Mouse (Mus musculus): Measurements from ENCODE around the gene Epo.

Epo gene

DNA sequence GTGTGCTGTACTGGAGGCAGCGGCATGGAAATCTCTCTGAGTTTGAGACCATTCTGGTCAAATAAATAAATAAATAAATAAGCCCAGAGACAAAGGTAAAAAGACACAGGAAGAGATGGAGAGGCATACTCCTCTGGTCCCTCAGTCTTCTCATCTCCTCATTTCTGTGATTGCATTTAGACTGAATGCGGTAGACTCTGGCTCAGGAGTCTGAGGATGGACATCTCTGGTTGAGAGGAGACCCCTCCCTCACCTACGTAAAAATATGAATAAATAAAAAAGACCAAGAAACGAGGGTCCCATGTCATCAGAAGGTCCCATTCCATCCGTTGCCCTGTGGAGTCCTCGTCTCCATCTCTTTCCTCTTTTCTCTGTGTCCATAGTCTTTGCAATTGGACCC, 20.0 kb upstream of the Epo start:
- TF ChIP-seq GATA4 (IDR thresholded peaks at IDR 0.05; ENCODE audit: insufficient replicate concordance, low read length): no peak

DNA sequence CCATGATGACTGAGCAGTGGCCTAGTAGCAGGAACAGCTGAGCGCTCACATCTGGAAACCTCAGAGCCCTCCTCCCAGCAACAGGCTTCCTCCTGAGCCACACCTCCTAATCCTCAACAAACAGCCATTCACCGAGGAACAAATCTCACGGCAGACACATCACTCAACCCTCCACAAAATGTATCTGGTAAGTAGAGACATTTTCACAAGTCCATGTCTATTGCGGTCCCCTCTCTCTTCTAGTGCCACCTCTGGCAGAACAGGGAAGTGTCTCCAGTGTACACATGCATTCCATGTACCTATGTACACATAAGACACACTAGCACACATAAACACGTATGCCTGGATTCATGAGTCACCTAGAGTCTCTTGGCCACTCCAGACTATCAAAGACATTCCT, 18.1 kb upstream of the Epo start:
- no peak for TF ChIP-seq GATA4 (IDR thresholded peaks at IDR 0.05; ENCODE audit: insufficient replicate concordance, low read length)

DNA sequence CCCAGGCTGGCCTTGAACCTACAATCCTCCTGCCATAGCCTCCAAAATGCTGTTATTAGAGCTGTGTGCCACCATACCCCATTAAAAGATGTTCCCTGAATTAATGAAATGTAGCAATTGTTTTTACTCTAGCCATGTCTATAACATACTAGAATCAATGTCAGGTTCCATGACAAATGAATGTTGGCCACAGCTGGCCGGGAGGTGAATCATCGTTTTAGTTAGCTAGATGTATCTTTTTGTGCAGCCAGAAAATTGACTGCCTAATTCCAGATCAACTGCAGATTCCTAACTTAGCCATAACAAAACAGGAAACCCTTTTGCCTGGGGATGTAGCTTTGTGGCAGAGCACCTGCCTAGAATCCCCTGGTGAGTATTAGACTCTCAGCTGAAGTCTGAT, 16.8 kb upstream of the Epo start:
- TF ChIP-seq GATA4 (IDR thresholded peaks at IDR 0.05; ENCODE audit: insufficient replicate concordance, low read length): no peak

DNA sequence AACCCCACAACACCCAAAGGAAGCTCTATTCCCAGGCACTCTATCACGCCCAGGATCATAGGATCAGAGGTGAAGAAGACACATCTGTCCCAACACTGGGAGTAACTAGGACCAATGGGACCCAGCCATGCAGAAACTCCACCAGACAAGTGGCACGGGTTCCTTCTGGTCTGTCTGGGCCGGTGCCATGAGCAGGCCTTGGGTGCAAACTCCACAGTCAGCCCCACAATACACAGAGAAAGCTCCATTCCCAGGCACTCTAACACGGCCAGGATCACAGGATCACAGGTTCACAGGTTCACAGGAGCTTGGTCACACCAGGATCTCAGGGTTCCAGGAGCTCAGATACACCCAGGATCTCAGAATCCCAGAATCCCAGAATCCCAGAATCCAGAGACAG, 12.6 kb upstream of the Epo start:
- TF ChIP-seq GATA4 (IDR thresholded peaks at IDR 0.05; ENCODE audit: insufficient replicate concordance, low read length): no peak

DNA sequence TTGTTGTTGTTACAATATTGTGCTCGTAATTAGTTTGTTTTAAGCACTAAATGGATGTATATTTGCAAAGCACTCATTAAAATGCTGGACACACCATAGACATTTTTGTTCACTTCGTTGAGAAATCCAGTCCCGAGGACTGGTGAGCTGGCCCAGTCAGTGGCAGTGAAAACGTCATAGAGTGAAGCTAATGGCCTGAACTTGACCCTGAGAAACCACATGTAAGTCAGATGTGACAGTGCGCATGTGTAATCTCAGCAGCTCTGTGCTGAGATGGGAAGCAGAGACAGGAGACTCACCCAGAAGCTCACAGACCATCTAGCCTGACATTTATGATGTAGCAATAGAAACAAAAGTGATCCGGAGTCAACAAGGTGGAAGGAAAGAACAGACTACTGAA, 11.9 kb upstream of the Epo start:
- TF ChIP-seq GATA4 (IDR thresholded peaks at IDR 0.05; ENCODE audit: insufficient replicate concordance, low read length): no peak

DNA sequence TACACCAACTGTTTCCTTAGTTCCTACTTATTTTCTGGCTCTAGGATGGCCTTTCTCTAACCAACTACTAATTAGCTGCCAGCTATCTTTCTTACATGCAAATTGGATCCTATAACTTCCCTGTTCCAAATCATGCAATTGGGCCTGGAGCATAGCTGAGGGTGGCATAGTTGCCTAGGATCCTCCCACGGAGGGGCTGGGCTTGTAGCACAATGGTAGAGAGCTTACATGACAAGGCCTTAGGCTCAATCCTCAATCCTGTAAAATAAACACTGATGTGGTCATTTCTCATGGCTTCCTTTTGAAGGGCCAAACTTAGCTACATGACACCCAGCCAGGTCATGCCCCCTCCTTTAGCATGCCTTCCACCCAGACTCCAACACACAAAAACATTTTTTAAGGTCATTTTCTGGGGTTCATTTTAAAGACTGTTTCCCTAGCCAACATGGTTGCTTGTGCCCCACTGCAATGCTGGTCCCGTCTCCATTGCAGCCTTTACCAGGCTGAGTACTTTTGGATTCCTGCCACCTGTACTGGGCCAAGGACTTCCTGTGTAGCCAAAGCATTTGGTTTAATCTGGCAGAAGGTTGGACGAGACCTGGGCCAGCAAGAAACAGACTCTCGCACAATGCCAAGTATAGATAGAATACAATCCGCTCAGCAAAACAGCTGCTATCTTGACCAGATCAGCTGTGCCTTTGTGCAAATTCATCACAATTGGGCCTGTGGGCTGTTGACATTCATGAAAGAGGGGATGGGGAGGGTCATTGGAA, 8.9 kb upstream of the Epo start:
- no peak for TF ChIP-seq GATA4 (IDR thresholded peaks at IDR 0.05; ENCODE audit: insufficient replicate concordance, low read length)

DNA sequence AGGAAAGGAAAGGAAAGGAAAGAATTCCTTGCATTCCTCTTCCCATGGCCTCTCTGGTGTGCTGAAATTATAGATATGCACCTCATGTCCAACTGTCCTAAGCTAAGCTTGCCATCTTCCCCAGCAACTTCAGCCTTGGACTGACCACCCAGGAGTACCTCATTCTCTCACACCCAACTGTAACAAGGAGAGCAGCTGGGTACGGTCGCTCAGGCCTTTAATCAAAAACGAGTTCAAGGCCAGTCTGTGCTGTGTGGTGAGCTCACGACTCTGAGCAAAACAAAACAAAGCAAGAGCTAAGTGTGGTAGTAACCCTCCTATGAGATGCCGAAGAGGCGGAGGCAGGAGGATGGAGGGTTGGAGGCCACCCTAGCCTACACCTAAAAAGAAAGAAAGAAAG, 7.9 kb upstream of the Epo start:
- no peak for TF ChIP-seq GATA4 (IDR thresholded peaks at IDR 0.05; ENCODE audit: insufficient replicate concordance, low read length)

DNA sequence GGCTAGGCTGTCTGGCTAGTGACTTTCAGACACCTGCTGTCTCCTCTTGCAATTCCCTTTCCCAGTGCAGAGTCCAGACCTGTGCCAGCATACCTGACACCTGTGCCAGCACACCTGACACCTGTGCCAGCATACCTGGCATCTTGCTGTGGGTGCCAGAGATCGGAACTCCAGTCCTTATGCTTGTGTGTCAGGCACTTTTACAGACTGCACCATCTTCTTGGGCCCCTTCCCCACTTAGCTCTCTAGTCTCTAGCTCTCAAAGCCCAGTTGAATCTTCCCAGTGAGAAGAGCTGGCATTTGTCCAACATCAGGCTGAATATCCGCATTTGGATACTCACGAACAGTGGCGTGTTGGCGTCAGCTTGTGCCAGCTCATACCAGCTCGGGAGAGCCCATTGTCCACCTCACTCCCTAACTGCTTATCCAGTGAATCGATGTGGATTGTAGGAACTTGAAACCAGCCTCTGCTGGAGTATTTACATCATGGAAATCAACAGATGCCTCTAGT, 6.3 kb upstream of the Epo start:
- no peak for TF ChIP-seq GATA4 (IDR thresholded peaks at IDR 0.05; ENCODE audit: insufficient replicate concordance, low read length)

DNA sequence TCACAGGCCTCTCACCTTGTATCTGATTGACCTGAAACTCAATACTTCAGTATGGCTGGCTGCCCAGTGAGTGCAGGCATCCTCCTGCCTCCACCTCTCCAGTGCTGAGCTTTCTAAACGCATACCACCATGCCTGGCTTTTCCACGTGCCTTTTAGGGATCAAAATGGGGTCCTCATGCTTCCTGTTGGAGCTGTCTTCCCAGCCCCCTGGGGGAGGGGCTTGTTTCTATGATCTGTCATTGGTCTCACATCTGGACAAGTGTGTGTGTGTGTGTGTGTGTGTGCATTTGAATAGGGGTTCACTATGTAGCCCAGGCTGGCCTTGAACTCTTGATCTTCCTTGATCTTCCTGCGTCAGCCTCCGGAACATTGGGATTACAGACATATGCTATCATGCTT, 4.4 kb upstream of the Epo start:
- no peak for TF ChIP-seq GATA4 (IDR thresholded peaks at IDR 0.05; ENCODE audit: insufficient replicate concordance, low read length)

DNA sequence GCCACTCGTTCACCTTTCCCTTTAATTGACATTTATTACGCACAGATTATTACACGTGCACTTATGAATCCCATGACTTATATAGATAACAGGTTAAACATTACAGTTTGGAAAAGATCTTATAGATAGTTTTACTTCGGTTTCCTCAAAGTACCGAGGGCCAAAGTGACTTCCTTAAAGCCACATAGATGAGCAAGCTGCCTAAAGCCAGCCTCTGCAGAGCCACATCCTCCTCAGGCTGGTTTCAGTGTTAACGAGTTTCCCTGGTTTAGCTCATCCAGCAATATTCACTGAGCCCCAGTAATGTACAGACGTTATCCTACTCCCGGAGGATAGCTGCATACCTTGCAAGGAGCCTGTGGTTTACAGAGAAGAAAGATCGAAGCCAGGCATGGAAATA, 2.3 kb upstream of the Epo start:
- no peak for TF ChIP-seq GATA4 (IDR thresholded peaks at IDR 0.05; ENCODE audit: insufficient replicate concordance, low read length)

DNA sequence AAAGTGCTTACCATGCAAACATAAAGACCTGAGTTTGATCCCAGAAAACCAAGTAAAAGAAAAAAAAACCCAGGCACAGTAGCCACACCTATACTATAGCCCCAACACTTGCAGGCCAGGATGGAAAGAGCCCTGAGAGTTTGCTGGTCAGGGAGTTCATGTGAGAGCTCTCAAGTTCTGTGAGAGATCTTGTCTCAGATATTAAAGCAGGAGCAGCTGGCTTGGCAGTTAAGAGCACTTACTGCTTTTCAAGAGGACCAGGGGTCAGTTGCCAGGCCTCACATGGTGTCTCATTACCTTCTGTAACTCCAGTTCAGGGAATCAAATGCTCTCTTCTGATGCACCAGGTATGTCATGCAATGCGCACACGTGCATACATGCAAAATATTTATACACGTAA, 1.7 kb upstream of the Epo start:
- no peak for TF ChIP-seq GATA4 (IDR thresholded peaks at IDR 0.05; ENCODE audit: insufficient replicate concordance, low read length)

DNA sequence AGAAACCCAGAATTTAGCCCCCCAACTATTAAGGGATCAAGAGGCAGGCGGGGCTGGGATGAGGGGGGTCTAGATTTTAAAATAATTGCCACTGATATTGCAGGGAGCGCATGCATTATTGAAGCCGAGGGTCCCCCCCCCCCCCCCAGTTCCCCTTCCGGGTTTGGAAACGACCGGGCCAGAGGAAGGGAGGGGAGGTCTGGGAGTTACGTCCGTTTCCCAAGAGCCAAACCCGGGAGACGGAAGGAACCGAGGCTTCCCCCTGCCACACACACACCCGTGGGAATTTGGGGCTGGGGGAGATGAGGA, 280 bp downstream of the Epo start:
- TF ChIP-seq GATA4 (IDR thresholded peaks at IDR 0.05; ENCODE audit: insufficient replicate concordance, low read length): no peak

DNA sequence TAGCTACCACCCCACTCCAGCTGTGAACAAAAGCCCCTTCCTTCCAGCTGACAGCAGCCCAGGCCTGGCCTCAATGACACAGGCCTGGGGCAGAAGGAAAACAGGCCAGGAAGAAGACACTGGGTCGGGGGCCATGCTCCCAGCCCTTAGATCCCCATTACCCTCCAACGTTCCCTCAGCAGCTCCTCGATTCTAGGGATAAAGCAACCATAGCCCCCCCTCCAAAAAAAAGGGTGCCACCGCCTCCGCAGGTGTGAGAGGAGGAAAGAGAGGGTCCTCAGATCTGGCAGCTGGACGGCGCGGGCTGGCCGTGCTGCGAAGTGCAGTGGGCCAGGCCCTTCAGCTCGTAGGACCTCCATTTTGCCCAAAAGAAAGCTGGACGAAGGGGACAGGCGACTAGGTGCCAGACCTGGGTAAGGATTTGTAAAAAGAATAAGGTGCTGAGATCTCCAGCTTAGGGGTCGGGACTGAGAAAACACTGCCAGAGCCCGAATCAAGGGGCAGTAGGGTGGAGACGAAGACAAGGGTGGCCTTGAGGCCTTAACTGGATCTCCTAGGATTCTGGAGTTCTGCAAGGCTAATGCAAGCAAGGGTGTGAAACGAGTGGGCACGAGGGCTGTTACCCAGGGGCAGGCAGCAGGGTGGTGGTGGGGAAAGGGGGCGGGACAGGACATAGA, 773 bp downstream of the Epo start:
- TF ChIP-seq GATA4 (IDR thresholded peaks at IDR 0.05; ENCODE audit: insufficient replicate concordance, low read length): no peak

DNA sequence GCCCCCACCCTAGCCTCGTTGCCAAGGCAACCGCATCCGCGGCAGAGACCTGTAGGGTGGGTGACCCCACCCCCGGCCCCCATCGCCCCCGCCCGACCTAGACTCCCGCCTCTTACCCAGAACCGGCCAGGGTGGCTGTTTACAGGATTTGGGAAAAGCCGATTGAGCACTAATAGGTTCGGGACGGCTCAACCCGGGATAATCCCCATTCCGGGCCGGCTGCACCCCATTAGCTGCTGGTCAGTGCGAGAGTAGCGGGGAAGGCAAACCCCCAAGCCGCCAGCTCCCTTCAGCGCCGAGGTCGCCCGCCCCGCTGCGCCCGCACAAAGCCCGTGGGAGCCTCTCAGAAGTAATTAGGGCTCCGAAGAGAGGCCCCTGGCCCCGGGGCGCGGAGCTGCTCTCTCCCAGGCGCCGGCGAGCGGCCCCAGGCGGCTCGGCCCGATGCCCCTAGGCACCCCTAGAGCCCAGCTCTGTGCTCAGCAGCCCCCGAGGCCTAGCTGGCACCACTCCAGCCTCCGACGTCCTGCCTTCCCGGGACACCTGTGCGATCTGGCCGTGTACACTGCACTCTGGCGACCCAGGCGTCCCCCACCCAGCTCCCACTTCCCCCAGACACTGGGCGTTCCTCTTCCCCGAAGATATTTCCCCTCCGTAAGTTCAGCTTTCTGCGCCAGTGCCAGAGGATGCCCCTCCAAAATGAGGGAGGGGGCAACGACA, 1.5 kb downstream of the Epo start:
- no peak for TF ChIP-seq GATA4 (IDR thresholded peaks at IDR 0.05; ENCODE audit: insufficient replicate concordance, low read length)

DNA sequence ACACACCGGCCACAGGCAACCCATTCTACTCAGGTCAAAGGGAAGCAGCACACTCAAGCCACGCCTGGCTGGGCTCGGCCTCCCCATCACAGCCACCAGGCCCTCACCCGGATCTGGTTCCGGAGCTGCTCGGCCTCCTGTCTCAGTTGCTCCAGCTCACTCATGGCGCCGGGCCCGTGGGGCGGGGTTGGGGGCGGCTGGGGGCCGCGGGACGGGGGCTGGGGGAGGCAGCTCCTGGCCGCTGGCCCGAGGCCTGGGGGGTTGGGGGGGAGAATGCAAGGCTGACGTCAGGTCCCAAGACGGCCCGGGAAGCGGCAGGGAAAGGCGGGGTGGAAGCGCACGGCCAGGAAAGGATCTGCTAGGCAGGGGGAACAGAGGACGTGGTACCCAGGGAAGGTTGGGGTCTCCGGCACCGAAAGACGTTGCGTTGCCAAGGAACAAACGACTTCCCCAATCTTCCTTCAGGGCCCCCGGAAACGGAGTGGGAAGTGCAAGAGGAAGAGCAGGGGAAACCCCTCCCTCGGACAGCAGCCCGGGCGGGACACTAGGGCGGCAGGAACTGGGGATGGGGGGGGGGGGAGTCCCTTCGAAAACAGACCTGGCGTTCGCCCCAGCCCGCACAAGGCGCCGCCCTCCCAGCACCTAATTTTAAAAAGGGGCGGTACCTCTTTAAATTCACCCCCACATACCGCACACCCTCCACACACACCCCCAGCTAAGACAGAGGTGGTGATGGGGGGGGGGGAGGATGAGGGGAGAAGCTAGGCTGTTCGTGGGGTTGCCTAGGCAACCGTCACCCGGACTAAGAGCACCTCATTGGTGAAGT, 2.2 kb downstream of the Epo start:
- no peak for TF ChIP-seq GATA4 (IDR thresholded peaks at IDR 0.05; ENCODE audit: insufficient replicate concordance, low read length)
